Mouse (Mus musculus): Measurements from ENCODE around the gene Gm5741. TPM values are rescaled to one million over a fixed set of nuclear protein-coding genes. Genes with fewer than 3 reads are reported as not detected.

Gm5741 gene
- total RNA-seq, 4 experiments from 2014 or later: not detected

DNA sequence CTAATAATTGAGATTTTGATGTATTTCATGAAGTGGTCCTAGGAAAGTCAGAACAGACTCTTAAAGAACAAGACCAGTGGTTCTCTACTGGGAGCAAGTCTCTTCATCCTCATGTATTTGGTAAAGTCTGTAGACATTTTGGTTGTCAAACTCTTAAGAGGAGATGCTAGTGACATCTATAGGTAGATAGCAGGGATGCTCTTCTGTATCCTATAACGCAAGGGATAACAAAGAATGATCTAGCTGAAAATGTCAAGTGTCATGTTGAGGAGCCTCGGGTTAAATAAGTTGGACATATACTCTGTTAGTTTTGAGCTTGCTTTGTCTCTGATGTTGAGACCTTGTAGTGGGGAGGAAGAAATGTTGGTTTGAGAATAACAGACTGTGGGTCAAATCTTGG is 39.9 kb downstream of the Gm5741 start:
- DNase-seq (ENCODE audit: low spot score in 2 of 2): no peak

DNA sequence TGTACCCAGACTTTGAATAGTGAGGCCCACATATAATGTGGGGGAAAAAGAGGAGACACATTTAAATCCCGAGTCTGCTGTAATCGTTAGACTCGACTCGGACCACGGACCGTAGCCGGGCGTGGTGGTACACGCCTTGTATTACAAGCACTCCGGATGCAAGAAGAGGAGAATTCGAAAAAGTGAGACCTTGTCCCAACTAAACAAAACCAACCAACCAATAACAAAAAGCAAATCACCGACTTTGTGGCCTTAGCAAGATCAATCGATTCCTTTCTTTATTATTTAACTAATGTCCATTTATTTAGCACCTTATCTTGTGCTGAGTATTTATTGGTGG is 40.3 kb downstream of the Gm5741 start:
- DNase-seq (ENCODE audit: low spot score in 2 of 2): no peak

DNA sequence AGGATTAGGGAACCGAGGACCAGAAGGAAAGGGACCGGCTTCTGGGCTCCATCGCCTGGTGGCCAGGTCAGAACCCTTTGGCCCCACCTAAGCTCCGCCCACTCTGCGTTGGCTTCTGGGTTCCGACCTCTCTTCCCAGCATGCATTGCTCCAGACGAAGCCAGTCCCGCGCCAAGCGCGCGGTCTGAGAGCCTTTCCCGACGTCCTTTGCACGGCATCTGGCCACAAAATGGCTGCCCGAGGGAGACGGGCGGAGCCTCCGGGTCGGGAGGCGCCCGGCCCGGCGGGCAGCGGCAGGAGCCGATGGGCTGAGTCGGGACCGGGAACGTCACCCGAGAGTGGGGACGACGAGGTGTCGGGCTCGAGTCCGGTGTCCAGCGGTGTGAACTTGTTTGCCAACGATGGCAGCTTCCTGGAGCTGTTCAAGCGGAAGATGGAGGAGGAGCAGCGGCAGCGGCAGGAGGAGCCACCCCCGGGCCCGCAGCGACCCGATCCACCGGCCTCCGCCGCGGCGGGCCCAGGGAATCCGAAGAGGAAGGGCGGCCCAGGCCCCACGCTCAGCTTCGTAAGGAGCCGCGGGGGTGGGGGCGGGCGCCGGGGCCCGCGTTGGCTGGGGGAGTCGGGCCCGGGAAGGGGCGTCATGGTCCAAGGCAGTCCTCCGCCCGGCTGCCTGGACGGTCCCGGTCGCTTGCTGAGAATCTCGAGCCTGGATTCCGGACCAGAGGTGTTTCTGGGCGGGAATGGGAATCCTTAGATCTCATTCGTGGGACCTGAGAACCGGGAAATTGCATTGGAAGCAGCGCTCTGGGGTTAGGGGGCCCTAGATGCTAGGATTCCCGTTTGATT is 40.9 kb downstream of the Gm5741 start, which contains the start of gene Trir:
Gene Trir, plus strand, starts transcription at position 154 of the 846 bp plus-strand sequence.
- DNase-seq (ENCODE audit: low spot score in 2 of 2): peak; percentile 94 to 96

DNA sequence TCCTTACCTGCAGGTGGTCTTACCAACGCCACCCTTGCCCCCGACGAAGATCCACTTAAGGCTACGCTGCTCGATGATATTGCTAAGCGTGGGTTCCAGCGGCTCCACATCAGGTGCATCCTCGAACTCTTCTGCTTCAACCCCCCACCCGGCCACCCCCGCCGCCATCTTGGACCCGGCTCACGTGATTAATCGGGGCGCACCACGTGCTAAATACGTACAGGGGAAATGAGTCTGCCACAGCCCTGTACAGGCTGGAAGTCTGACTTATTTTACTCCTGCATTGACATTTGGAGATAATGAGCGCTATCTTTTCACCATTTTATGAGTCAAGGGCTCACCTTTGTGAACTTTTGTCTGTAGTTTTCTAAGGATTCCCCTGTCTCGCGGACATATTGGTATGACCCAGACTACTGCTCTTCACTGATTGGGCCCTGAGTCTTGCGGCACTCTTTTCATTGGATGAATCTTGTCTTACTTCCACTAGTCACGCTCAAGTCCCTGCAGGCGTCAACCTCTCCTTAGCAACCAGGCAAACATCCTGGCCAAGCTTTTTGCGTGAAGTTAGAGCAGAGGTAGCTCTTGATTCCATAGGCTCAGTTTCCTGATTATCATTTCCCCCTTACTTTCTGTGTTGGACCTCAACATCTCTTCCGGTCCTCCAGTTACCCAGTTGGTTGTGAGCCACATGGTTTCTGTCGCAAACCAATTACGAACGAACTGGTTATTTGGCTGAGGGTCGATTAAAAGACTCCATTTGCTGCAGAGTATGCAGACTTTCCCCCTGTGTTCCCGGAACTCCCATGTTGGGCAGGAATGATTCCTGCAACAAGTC is 42.5 kb downstream of the Gm5741 start, which contains the start of gene Asna1:
Gene Asna1, minus strand, starts transcription at position 184 of the 835 bp plus-strand sequence.
- DNase-seq (ENCODE audit: low spot score in 2 of 2): peak; percentile 81 to 89

DNA sequence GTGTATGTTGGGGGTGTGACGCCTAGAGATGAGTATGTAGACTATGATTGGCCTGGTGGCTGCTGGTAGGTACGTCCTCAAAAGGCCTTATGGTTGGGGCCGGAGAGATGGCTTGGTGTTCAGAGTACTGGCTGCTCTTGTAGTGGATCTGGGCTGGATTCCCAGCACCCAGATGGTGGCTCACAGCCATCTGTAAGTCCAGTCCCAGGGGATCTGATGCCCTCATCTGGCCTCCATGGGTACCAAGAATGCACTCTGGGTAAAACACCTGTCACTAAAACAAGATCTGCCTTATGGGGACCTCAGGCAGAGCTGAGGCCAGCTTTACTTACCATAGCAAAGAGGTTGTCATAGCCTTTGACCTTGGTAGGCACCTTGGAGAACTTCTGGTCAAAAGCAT is 43.9 kb downstream of the Gm5741 start:
- no peak for DNase-seq (ENCODE audit: low spot score in 2 of 2)

DNA sequence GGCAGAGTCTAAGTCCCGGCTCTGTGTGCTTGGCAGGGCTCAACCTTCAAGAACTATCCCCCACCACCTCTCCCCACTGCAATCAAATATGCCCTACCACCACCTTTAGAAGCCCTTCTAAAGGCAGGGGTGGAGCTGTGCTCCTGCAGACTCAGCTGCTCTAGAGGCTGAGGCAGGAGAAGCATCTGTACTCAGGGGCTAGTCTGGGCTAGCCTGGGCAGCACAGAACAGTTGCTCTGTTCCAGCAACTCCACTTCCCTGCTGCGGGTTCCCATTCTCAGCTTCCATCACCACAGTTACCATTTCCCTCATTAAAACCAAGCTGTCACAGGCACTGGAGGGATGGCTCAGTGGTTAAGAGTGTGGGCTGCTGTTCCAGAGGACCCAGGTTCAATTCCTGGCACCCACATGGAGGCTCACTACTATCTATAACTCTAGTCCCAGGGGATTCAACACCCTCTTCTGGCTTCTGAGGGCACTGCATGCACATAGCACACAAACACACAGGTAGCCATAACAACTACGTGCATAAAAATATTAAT is 46.2 kb downstream of the Gm5741 start:
- no peak for DNase-seq (ENCODE audit: low spot score in 2 of 2)

Small RNAs within 50 kb of the gene (microRNA-seq; reads per million reads assigned to microRNA genes)
- 0 to 0.76 reads per million in 2 experiments for gene Gm23388
- 4.5 reads per million in 2 experiments for gene Mir7070

Other genes starting within 250 kb of the Gm5741 start
- 10 to 100 TPM in 1 of 4 experiments, 1 to 10 TPM in 3; 8.4 to 10.5 (median 8.9) TPM for gene Dand5, start 245.2 kb downstream of the Gm5741 start, total RNA-seq (2022)
- 10 to 100 TPM; 21.6 to 27.7 (median 23.3) TPM for gene Gadd45gip1, start 236.5 kb downstream of the Gm5741 start, total RNA-seq (2022)
- 10 to 100 TPM; 66.4 to 76.2 (median 70.5) TPM for gene Rad23a, start 227.3 kb downstream of the Gm5741 start, total RNA-seq (2022)
- 100 to 1,000 TPM; 399 to 630 (median 506) TPM for gene Calr, start 221.0 kb downstream of the Gm5741 start, total RNA-seq (2022)
- gene Farsa, start 211.0 kb downstream of the Gm5741 start, total RNA-seq (2022): 10 to 100 TPM; 47.2 to 54.8 (median 52.9) TPM
- 10 to 100 TPM; 13.0 to 18.4 (median 14.5) TPM for gene Syce2, start 195.9 kb downstream of the Gm5741 start, total RNA-seq (2022)
- 10 to 100 TPM; 38.7 to 46.2 (median 40.4) TPM for gene Gcdh, start 174.1 kb downstream of the Gm5741 start, total RNA-seq (2022)
- gene Klf1, start 166.1 kb downstream of the Gm5741 start, total RNA-seq (2022): under 1 TPM in 2 of 4 experiments, not detected in 2; 0.21 to 0.31 TPM
- gene Dnase2a, start 159.4 kb downstream of the Gm5741 start, total RNA-seq (2022): 10 to 100 TPM in 2 of 4 experiments, 1 to 10 TPM in 2; 4.4 to 18.9 (median 9.2) TPM
- gene Mast1, start 130.6 kb downstream of the Gm5741 start, total RNA-seq (2022): 10 to 100 TPM; 77.3 to 83.2 (median 80.8) TPM
- 1 to 10 TPM; 1.5 to 2.5 (median 1.7) TPM for gene Rtbdn, start 121.0 kb downstream of the Gm5741 start, total RNA-seq (2022)
- not detected for gene Gm49661, start 98.5 kb downstream of the Gm5741 start, total RNA-seq (2022)
- 100 to 1,000 TPM; 328 to 367 (median 342) TPM for gene Prdx2, start 98.4 kb downstream of the Gm5741 start, total RNA-seq (2022)
- gene Rnaseh2a, start 98.2 kb downstream of the Gm5741 start, total RNA-seq (2022): 10 to 100 TPM; 36.2 to 46.2 (median 41.2) TPM
- gene Junb, start 89.3 kb downstream of the Gm5741 start, total RNA-seq (2022): 10 to 100 TPM; 61.1 to 79.5 (median 75.6) TPM
- 10 to 100 TPM; 10.9 to 11.6 (median 11.3) TPM for gene Hook2, start 77.4 kb downstream of the Gm5741 start, total RNA-seq (2022)
- gene Best2, start 53.5 kb downstream of the Gm5741 start, total RNA-seq (2022): not detected
- gene Asna1, start 42.7 kb downstream of the Gm5741 start, total RNA-seq (2022): 100 to 1,000 TPM; 118 to 124 (median 122) TPM
- 100 to 1,000 TPM; 105 to 121 (median 116) TPM for gene Trir, start 41.2 kb downstream of the Gm5741 start, total RNA-seq (2022)
- 100 to 1,000 TPM; 146 to 188 (median 162) TPM for gene Tnpo2, start 31.1 kb downstream of the Gm5741 start, total RNA-seq (2022)
- 10 to 100 TPM; 18.1 to 24.4 (median 23.6) TPM for gene Fbxw9, start 7.9 kb downstream of the Gm5741 start, total RNA-seq (2022)
- gene Dhps, start 3.8 kb upstream of the Gm5741 start, total RNA-seq (2022): 10 to 100 TPM; 57.7 to 62.2 (median 59.1) TPM
- 10 to 100 TPM; 58.3 to 64.3 (median 61.7) TPM for gene Wdr83os, start 12.8 kb upstream of the Gm5741 start, total RNA-seq (2022)
- gene Wdr83, start 13.3 kb upstream of the Gm5741 start, total RNA-seq (2022): 10 to 100 TPM; 20.1 to 32.5 (median 26.4) TPM
- gene Man2b1, start 15.3 kb upstream of the Gm5741 start, total RNA-seq (2022): 10 to 100 TPM; 33.4 to 98.9 (median 68.8) TPM
- 1 to 10 TPM; 6.1 to 8.9 (median 8.5) TPM for gene Zfp791, start 55.1 kb upstream of the Gm5741 start, total RNA-seq (2022)
- gene Cks1brt, start 83.9 kb upstream of the Gm5741 start, total RNA-seq (2022): not detected
- gene Olfr371, start 158.0 kb upstream of the Gm5741 start, total RNA-seq (2022): not detected
- 10 to 100 TPM; 27.0 to 30.3 (median 29.1) TPM for gene Orc6, start 231.7 kb upstream of the Gm5741 start, total RNA-seq (2022)
- 100 to 1,000 TPM; 121 to 138 (median 129) TPM for gene Vps35, start 231.8 kb upstream of the Gm5741 start, total RNA-seq (2022)